Mouse (Mus musculus) thymus, postnatal 4 days (tissue): ENCODE results near the gene Arhgap32.
A peak's percentile ranks its signal among the peaks of the same experiment; 100 is the strongest.
"Not testable (repeated sequence)": the region's sequence is repeated elsewhere in the genome, so short reads cannot be mapped to it uniquely, and the experiment has no call there.

Source experiments
- DNase-seq: peaks from one replicate; pipeline ENCODE4 v3.0.0; 2021

The Arhgap32 gene

GRCm38 (mm10) chr9:32115786-32116185 lies at the start of gene Arhgap32:
Gene Arhgap32, plus strand, starts transcription at chr9:32116136.
- DNase-seq = peak; percentile 14

DNA sequence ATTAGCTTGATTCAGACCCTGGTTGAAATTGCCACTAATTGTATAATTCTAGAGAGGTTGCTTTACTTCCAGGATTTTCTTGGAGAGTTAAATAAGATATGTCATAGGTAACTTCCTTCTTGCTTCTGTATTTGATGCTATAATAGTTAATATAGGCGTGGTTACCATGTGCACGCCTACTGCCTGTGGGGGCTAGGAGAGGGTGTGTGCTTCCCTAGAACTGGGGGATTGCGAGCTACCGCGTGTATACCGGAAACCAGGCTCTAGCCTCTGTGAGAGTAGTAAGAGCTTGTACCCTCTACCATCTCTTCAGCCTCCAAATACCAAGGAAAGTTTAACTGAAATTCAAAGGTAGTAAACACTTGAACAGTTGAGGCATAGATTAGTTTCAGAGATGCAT lies 43.2 kb upstream of the Arhgap32 start:
- DNase-seq = no peak

DNA sequence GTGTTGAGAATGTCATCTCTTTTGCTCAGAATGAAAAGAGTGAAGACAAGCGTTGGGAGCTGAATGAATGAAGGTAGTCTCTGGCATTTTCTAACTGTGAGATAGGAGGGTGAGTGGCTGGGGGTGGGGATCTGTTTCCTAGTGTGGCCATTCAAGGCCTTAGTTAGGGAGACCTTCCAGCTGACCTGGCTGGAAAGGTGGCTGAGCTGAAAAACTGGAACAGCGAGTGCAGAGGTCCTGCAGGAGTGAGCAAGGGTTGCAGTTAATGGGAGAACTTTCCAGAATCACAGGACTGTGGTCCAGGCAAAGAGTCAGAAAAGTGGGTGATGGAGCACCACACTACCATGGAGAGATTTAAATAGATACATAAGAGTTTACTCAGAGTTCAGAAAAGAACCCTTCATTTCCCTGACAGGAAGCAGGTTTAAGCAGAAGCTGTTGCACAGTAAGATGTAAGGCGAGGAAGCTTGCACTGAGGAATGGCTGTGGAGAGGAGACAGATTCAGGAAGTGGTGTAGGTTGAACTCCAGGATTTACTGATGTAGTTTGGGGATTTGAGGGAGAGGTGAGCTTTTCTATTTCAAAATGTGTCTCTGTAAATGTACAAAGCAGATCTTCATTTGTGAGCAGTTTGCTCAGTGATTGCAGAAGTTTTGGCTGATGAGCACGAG lies 27.7 kb upstream of the Arhgap32 start:
- no peak for DNase-seq

DNA sequence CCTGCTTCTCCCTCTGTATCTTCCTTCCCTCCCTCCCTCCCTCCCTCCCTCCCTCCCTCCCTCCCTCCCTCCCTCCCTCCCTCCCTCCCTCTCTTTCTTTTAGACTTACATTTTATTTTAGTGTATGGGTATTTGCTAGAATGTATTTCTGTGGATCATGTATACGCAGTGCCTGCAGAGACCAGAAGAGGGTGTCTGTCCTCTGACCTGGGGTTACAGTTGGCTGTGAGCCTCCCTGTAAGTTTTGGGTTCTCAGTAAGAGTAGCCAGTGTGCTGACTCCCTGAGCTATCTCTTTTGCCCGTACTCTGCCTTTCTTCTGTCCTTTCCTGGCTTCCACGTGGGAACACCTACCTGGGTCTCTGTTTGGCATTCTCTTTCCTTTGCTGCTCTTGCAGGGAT lies 27.1 kb upstream of the Arhgap32 start:
- peak; percentile 28 for DNase-seq

DNA sequence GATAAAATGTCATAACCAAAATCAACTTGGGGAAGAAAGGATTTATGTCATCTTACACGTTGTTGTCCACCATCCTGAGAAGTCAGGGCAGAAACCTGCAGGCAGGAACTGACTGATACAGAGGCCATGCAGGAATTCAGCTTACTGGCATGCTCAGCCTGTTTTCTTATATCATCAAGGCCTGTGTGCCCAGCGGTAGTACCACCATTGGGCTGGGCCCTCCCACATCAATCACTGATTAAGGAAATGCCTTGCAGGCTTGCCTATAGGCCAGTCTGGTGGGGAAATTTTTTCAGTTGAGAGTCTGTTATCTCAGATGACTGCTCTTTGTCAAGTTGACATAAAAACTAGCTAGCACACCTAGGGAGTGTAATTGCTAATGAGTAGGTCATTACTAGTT lies 22.5 kb upstream of the Arhgap32 start:
- no peak for DNase-seq

DNA sequence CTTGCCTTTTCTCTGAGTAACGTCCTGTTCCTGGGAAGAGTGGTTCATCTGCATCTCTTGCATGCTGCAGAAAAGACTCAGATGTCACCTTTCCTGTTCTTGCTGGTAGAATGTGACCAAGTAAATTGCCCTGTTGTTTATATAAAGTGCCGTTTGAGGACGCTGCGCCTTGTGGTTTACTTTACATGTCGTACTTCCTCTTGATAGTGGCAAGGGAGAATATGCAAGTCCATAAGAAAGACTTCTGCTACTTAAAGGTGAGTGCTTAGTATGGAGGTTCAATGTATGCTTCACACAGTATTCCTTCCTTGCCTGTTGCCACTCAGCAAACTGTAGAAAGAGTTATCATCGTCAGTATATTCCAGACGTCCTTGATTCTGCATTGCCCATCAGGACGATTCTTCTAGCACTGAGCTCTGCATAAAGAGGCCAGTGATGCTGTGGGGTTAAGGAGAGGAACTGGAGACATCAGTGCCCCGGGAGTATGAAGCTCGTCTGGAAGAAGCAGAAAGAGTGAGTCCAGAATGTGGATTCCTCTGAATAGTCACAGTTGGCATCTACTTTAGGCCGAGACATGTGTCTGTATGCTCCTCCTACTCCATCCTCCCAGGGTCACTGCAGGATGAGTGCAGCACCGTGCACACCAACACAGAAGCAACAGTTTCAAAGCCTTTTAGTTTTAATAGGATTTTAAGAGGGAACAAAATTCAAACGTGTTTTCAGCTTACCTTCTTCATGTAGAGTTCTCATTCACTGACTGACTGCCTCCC lies 21.4 kb upstream of the Arhgap32 start:
- DNase-seq = no peak

DNA sequence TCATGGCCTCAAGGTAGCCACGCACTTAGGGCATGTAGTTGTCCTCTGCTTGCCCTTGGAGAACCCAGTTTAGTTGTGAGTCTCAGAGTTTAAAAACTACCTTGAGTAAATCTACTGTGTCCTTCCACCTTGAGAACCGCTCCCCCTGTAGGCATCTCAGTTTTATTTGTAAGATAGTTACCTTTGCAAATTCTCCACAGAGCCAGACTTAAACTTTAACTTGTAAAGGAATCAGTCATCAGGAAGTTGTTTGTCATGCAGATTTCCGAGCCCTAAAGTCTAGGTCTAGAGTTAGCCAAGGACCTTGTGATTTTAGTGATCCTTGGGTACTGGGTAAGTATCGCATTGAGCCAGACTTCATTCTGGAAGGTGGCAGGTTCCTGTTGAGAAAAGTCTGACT lies 20.4 kb upstream of the Arhgap32 start:
- DNase-seq = no peak

DNA sequence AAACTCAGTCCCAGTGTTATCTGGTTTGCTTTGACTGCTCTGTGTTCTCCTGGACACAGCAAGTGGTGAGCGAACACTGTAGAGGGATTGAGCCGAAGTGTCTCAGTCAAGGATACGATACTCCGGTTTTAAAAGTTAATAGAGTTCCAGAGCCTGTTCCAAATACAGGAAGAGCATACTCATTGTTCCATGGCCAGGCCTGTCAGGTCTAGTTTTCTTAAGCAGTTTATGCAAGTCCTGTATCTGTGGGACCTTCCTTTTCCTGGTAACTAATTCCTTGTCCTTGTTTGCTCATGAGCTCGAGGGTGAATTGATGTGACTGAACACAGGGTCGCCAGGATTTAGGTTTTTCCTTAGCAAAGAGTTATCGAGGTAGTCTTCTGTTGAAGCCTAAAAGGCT lies 19.4 kb upstream of the Arhgap32 start:
- DNase-seq = no peak

- no peak for DNase-seq
These were observed 18.8 kb upstream of the Arhgap32 start for GRCm38 (mm10) chr9:32097123-32097522.

GRCm38 (mm10) chr9:32098425-32099155 lies 17.3 kb upstream of the Arhgap32 start:
- DNase-seq = no peak

DNA sequence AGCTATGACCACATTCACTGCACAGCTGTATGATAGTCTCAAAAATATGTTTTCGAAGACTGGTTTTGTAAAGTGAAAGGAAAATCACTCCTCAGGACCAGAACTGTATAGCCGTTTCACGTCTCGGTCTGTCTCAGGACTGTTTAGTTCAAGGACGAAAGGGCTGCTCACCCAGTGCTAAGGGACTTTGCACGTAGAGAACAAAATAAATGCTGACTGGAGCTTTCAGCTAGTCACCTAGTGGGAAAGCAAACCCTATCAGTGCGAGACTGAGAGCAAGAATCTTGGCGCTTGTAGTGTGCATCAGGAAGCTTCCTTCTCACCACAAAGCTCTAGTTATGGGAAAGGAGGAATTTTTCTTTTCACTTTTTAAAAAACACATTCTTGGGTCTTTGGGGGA lies 15.4 kb upstream of the Arhgap32 start:
- DNase-seq = no peak

GRCm38 (mm10) chr9:32101488-32101887 lies 14.4 kb upstream of the Arhgap32 start:
- DNase-seq = no peak

GRCm38 (mm10) chr9:32104670-32105069 lies 11.3 kb upstream of the Arhgap32 start:
- DNase-seq = no peak

GRCm38 (mm10) chr9:32110376-32110775 lies 5.6 kb upstream of the Arhgap32 start:
- DNase-seq = no peak

GRCm38 (mm10) chr9:32116272-32116671 lies 336 bp downstream of the Arhgap32 start:
- DNase-seq = no peak

DNA sequence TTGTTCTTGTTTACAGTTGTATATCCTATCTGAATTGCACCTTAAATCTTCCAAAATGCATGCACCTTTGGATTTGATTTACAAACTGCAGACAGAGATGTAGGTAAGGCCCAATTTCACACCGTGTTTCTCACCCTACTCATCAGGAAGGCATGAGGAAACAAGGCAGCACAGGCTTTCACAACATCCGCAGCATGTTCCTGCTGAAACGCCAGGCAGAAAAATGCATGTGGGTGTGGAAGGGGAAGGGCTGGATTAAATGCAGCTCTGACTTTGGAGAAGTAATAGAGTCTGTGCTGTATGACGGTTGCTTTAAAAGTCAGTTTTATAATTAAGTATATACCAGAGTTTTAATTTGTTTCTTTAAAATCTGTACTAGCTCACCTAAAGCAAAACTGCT lies 1.9 kb downstream of the Arhgap32 start:
- DNase-seq = no peak

- no peak for DNase-seq
These were observed 2.5 kb downstream of the Arhgap32 start for GRCm38 (mm10) chr9:32118433-32118832.

DNA sequence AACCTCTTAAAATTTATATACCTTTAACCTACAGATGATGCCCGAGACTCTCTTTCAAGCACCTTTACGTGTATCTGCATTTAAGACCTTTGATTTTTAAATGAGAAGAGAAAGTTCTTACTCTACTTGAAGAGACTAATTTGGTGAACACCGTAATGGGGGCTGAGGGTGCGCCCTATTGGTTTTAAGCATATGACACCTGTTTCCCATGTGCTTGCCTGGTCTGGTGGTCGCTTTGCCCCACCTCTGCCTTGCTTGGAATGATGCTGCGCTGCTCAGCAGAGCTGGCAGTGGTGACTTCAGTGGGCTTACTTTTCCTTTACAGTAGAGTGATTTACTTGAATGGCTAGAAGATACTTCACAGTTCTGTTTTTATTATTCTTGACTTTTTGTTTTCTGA lies 3.6 kb downstream of the Arhgap32 start:
- DNase-seq = no peak

GRCm38 (mm10) chr9:32120162-32120561 lies 4.2 kb downstream of the Arhgap32 start:
- no peak for DNase-seq

DNA sequence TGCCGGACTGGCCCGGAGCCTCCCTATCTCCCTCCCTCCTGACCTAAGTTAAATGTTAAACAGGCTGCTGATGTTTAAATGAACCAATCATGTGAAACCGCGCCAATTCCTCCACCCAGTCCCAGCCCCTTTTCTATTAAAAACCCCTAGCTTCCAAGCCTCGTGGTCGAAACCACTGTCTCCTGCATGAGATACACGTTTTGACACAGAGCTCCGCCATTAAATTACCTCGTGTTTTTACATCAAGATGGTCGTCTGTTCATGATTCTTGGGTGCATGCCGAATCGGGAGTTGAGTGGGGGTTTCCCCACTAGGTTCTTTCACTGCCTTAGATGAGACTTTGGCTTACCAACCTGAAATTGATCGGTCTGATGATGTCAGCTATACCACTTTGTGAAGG lies 5.3 kb downstream of the Arhgap32 start:
- not testable (repeated sequence) for DNase-seq

GRCm38 (mm10) chr9:32136195-32136594 lies 20.3 kb downstream of the Arhgap32 start:
- no peak for DNase-seq

GRCm38 (mm10) chr9:32136680-32137295 lies 20.9 kb downstream of the Arhgap32 start:
- no peak for DNase-seq

- DNase-seq = no peak
These were observed 21.9 kb downstream of the Arhgap32 start for GRCm38 (mm10) chr9:32137697-32138426.
